Comparison of ENCODE assay signal across 18 mouse cellular contexts in genomic region chr9:78925977-78926593, GRCm38 (mm10).
"Had no signal": no experiment of that assay in that cellular context is flagged by ENCODE, and none has a peak within 500 bp of the region (broad histone marks: within the 10 kb centered on the region; RNA-seq: fewer than 3 reads in every experiment).

No protein-coding gene starts in this region.

- ATAC-seq: midbrain, embryonic 13.5 days; midbrain, embryonic 15.5 days had no signal

- H3K27ac ChIP-seq: midbrain, embryonic 13.5 days; midbrain, embryonic 15.5 days; neural tube, embryonic 13.5 days; neural tube, embryonic 15.5 days had no signal

- H3K9ac ChIP-seq: lung, embryonic 14.5 days; midbrain, embryonic 13.5 days; midbrain, embryonic 15.5 days; neural tube, embryonic 13.5 days; neural tube, embryonic 15.5 days had no signal

- H3K4me2 ChIP-seq: lung, embryonic 14.5 days; midbrain, embryonic 11.5 days; midbrain, embryonic 13.5 days; midbrain, embryonic 15.5 days; neural tube, embryonic 13.5 days; neural tube, embryonic 15.5 days had no signal

- DNase-seq: lung, adult 18-20 months; lung, embryonic 14.5 days; lung, postnatal 10 days; lung, postnatal 4 days; retina, postnatal 1 day; right cerebral cortex, adult 18-20 months; right cerebral cortex, postnatal 25 days; right cerebral cortex, postnatal 4 days; spleen, adult 18-20 months; thymus, adult 18-20 months; thymus, postnatal 14 days; thymus, postnatal 4 days had no signal

- H3K4me1 ChIP-seq: midbrain, embryonic 13.5 days; midbrain, embryonic 15.5 days; neural tube, embryonic 13.5 days; neural tube, embryonic 15.5 days had no signal

- H3K27me3 ChIP-seq: midbrain, embryonic 13.5 days; midbrain, embryonic 15.5 days; neural tube, embryonic 13.5 days; neural tube, embryonic 15.5 days had no signal

- H3K4me3 ChIP-seq: midbrain, embryonic 13.5 days; midbrain, embryonic 15.5 days; myocyte; neural tube, embryonic 13.5 days; neural tube, embryonic 15.5 days had no signal

- H3K36me3 ChIP-seq: midbrain, embryonic 13.5 days; midbrain, embryonic 15.5 days; neural tube, embryonic 13.5 days; neural tube, embryonic 15.5 days had no signal

- H3K9me3 ChIP-seq: midbrain, embryonic 13.5 days; midbrain, embryonic 15.5 days; neural tube, embryonic 13.5 days; neural tube, embryonic 15.5 days had no signal
